Mouse (Mus musculus) hindbrain, embryonic 16.5 days (tissue): ENCODE results near the gene Il12b. TPM values are rescaled to one million over a fixed set of nuclear protein-coding genes. Genes with fewer than 3 reads are reported as not detected.
A peak's percentile ranks its signal among the peaks of the same experiment; 100 is the strongest.
"Not testable (repeated sequence)": the region's sequence is repeated elsewhere in the genome, so short reads cannot be mapped to it uniquely, and the experiment has no call there.

Experiments used
- ATAC-seq: fragments of 200-750 bp; cut with Nextera tagmentation; 2 replicates; pipeline ENCODE4 v1.8.0; 2017; ENCODE audit warnings: moderate TSS enrichment, moderate library complexity
- H3K27ac ChIP-seq: fragments of 300-500 bp; sonication (generic); 2 replicates; pipeline ENCODE4 v1.5.1; 2014; ENCODE audit warnings: low read depth, mild to moderate bottlenecking, control low read depth, low read length, moderate library complexity
- H3K27me3 ChIP-seq: fragments of 300-500 bp; sonication (generic); replicated peaks from 2 replicates; pipeline ENCODE4 v1.6.1; 2014; ENCODE audit warnings: low read length; ENCODE audit not compliant: control insufficient read depth, insufficient read depth
- H3K36me3 ChIP-seq: fragments of 300-500 bp; sonication (generic); 2 replicates; pipeline ENCODE4 v1.6.1; 2014; ENCODE audit warnings: mild to moderate bottlenecking, low read length, moderate library complexity, mixed read lengths; ENCODE audit not compliant: control insufficient read depth, insufficient read depth
- H3K4me1 ChIP-seq: fragments of 300-500 bp; sonication (generic); 2 replicates; pipeline ENCODE4 v1.6.1; 2014; ENCODE audit warnings: low read depth, low read length; ENCODE audit not compliant: control insufficient read depth, insufficient read depth
- H3K4me2 ChIP-seq: fragments of 300-500 bp; sonication (generic); 2 replicates; pipeline ENCODE4 v1.6.1; 2014; ENCODE audit warnings: mild to moderate bottlenecking, low read length, control low read depth, moderate library complexity
- H3K4me3 ChIP-seq: fragments of 300-500 bp; sonication (generic); 2 replicates; pipeline ENCODE4 v1.5.1; 2014; ENCODE audit warnings: mild to moderate bottlenecking, low read length, control low read depth, moderate library complexity
- H3K9ac ChIP-seq: fragments of 300-500 bp; sonication (generic); 2 replicates; pipeline ENCODE4 v1.6.1; 2014; ENCODE audit warnings: low read depth, mild to moderate bottlenecking, control low read depth, low read length, moderate library complexity
- H3K9me3 ChIP-seq: fragments of 300-500 bp; sonication (generic); 2 replicates; pipeline ENCODE4 v1.6.1; 2014; ENCODE audit warnings: mild to moderate bottlenecking, low read length, moderate library complexity; ENCODE audit not compliant: control insufficient read depth
- WGBS: fragments of 180-500 bp; shearing (Covaris S2); extraction: QIAGEN DNeasy Blood & Tissue Kit; methylation state at CpG from one replicate; pipeline ENCODE4 v1.1.7; 2014; 5-methylcytosine and 5-hydroxymethylcytosine counted together
- polyA plus RNA-seq: library from polyadenylated mRNA; unstranded; fragments of >200 nt; fragmentation: Nextera tagmentation; extraction: Ambion mirVana; gene quantifications from 2 replicates; pipeline ENCODE4 v1.2.1, GENCODE M21; 2015

Il12b gene
- polyA plus RNA-seq, 1 experiment from 2014 or later, result not detected

- H3K4me1 ChIP-seq, H3K4me2 ChIP-seq, H3K9me3 ChIP-seq, H3K27ac ChIP-seq, H3K36me3 ChIP-seq, H3K9ac ChIP-seq, H3K27me3 ChIP-seq, ATAC-seq, H3K4me3 ChIP-seq: not testable (repeated sequence)
- WGBS, result 91% methylated on average over 5 of the region's 5 CpGs
Observed at GRCm38 (mm10) chr11:44452016-44452415, 52.2 kb downstream of the Il12b start.

- Histone ChIP-seq H3K4me2 (no peak overlapping the region), H3K36me3 (peaks cover 12% of the 10 kb centered on the region), H3K27me3 (no peaks in the 10 kb centered on the region), H3K4me3 (no peak overlapping the region), H3K9me3 (no peaks in the 10 kb centered on the region), H3K4me1 (no peaks in the 10 kb centered on the region), H3K27ac (no peak overlapping the region), H3K9ac (no peak overlapping the region)
- peak; percentile 72; the same call in 1 of the 2 replicates for ATAC-seq
- WGBS, result 59% methylated on average over 2 of the region's 2 CpGs
Observed at GRCm38 (mm10) chr11:44453423-44453822, 53.6 kb downstream of the Il12b start.

GRCm38 (mm10) chr11:44461493-44461892 is 61.6 kb downstream of the Il12b start:
- Histone ChIP-seq H3K27me3 (no peaks in the 10 kb centered on the region), H3K9ac (no peak overlapping the region), H3K36me3 (peaks cover 18% of the 10 kb centered on the region), H3K9me3 (no peaks in the 10 kb centered on the region), H3K27ac (no peak overlapping the region), H3K4me3 (no peak overlapping the region), H3K4me1 (no peaks in the 10 kb centered on the region), H3K4me2 (no peak overlapping the region)
- no peak for ATAC-seq
- 88% methylated on average over 6 of the region's 6 CpGs for WGBS

Other genes with a start within 250 kb of the Il12b start
- gene Ublcp1, start 70.4 kb downstream of the Il12b start, polyA plus RNA-seq, result 57.2 and 60.6 TPM in 2 replicates
- 96.2 and 102 TPM in 2 replicates for gene Rnf145, start 118.9 kb downstream of the Il12b start, polyA plus RNA-seq
- gene Ebf1, start 217.3 kb downstream of the Il12b start, polyA plus RNA-seq, result 106 and 111 TPM in 2 replicates